Mouse (Mus musculus) heart, postnatal 10 days (tissue): ENCODE data around the gene Gm20388. TPM values are rescaled to one million over a fixed set of nuclear protein-coding genes. Genes with fewer than 3 reads are reported as not detected.

Experiments
- DNase-seq, 2 experiments: peaks; one replicate each; pipeline ENCODE4 v3.0.0; 2021
- intact Hi-C: fragments of 180-260 bp; cut with DNase I; formaldehyde crosslinking; loops from one replicate; pipeline ENCODE4 v1.15.1; 2025
- total RNA-seq, 2 experiments: library from RNA; stranded (reverse); gene quantifications; 2 replicates each; pipeline ENCODE4 v1.2.3; 2021

Gene Gm20388
- total RNA-seq, 2 experiments from 2014 or later: 2.0 to 2.2 TPM

DNA sequence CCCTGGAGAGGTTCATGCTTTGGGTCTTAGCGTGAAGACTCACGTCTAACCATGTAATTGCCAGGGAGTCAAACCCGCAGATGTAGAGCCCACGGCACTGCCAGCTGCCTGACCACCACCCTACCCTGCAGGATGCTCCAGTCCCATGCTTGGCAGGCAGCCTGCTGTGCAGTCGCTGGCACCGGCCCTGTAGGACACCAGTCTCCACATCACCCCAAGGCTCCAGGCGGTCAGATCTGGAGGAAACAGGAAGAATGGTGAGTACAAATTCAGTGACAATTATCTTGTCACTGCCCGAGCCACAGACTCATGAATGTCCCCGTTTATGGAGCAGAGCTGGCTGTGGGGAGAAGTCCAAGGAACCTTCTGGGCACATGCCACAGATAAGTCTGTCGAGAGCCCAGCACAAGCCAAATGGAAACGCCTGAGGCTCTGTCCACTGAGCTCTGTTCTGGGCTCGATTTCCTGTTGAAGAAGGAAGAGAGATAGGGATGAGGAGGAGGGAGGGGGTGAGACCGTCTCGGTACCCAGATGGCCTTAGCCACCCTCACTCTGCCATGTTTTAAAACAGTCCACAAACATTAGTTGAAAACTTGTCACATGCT lies 1006.3 kb downstream of the Gm20388 start:
- DNase-seq: peak in 1 of 2 experiments; percentile 10
- intact Hi-C loops: no loop called here

DNA sequence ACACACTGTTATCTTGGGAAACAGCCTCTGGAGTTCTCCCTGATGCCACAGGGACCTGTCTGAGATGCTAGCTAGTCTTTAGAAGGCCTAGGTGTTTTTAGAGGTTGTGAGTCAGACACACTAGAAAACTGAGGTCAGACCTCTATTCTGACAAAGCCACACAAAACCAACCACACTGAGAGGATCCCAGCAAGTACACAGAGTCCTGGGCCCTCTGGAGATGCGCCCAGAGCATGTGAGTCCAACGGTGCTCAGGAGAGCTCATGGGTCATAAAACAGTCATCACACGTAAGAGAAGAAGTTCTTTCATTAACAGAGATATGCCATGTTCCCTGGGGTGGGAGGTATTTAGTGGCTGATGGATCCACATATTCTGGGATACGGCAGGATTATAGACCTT lies 1009.9 kb downstream of the Gm20388 start:
- no peak for DNase-seq
- intact Hi-C loops: no loop called here

DNA sequence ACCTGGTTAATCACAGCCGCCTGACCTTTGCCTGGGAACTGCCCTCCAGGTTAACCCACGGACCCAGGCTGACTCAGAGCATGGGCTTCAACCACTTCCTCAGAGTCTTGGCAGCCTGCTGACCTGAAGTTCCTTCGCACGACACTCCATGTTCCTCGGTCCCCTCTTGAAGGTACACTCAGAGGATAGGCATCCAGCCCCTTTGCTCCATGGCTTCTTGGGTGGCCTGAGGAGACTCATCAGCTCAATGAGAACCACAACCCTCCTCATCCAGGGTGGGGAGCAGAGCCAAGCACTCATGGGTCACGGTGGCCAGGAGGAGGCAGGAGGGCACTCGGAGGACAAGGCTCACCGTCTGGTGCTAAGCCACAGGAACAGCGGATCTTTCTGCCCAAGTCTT lies 1015.6 kb downstream of the Gm20388 start:
- DNase-seq: no peak
- intact Hi-C loops: no loop called here

DNA sequence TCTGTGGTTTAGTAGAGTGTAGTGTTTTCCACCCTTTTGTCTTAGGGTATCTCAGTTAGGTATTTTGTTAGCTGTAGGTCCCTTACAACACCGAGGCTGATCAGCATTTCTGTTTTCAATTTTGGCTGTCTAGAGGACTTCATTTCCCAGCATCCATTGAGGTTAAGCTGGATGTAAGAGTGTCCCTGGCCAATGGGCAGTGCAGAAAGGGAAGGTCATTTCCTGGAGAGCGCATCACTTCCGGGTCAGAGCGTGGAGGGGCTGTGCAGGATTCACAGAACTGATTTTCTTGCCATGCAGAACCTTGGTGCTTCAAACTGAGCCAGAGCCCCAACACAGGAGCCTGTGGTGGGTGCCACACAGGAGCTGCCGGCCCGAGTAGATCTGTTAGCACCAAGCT lies 1017.4 kb downstream of the Gm20388 start:
- intact Hi-C loops: no loop called here
- no peak for DNase-seq

DNA sequence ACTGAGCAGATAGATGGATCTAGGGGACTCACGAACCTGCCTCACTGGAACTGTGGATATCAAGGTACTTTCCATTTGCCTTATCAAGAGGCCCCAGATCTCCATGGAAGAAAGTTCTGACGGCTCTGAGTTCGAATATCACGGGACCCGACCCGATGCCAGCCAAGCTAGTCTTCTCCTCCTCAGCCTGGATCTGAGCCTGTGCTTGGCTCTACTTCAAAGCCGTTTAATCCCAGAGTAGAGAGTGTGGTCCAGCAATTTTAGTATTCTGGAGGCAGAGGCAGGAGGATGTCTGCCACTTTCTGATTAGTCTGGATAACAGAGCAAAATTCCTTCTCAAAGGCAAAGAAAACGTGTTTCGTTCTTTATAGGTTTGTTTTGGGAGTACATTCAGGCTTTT lies 1024.0 kb downstream of the Gm20388 start:
- DNase-seq: no peak
- intact Hi-C loops: no loop called here

DNA sequence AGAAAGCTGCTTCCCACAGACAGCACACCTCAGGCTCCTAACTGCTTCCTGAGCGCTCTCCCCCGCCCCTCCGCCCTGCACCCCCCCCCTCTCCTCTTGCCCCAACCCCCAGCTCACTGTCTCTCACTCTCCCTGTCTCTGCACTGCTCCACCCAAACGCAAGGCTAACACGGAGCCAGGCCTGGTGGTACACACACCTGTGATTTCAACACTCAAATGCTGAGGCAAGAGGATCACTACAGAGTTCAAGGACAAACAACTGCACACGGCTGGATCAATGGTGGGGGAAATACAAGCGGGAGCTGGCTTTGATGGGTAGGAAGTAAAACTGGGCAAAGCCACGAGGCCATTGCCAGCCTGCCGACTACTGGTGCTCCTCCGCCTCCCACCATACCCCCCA lies 1026.0 kb downstream of the Gm20388 start:
- no peak for DNase-seq
- intact Hi-C loops: no loop called here

DNA sequence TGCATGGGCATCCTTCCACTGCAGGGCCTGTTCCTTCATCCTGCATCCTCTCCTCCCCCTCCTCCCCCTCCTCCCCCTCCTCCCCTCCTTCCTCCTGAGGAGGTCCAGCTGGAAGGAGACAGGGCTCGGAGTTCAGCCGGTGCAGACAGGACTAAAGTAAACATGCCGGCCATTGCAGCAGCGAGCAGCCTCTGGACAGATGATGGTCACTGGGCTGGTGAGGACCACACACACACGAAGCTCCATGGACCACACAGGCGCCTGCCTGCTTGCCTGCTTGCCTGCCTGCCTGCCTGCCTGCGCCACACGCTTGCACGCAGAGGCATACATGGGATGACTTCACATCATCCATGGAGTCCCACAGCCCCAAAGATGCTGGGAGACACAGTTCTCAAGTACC lies 1026.8 kb downstream of the Gm20388 start:
- intact Hi-C loops: no loop called here
- DNase-seq: no peak

DNA sequence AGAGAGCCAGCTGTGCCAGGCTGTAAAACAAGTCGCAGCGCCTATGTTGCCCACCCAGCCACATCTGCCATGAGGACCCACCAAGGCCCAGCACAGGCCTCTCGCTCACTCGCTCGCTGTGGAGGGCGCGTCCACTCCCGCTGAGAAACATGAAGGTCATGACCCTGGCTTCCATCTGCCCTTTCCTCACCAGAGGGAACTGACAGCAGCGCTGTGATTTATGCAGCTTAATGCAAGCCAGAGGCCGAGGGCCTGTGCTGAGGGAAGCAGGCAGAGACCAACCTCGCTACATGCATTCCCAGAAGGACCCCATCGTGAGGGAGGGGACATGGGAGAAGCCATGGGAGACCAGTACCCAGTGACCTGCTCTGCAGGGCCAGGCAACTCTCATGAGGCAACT lies 1029.6 kb downstream of the Gm20388 start:
- intact Hi-C loops: no loop called here
- no peak for DNase-seq

DNA sequence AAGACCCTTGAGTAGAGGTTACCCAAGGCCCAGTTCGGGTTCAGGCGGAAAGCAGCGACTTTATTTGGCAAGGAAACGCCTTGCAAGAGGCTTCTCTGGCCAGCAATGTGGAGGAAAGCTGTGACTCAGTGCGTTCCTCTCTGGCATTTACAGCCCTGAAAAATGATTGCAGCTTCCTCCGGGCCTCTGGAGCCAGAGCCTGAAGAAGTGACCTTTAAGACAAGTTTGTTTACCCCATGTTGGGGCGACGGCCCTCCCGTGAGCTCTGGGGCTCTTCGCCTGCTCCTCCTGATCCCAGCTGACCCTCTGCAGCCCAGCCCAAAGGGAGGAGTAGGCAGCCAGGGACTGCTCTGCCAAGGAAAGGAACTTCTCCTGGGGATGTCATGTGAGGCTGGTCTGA lies 1036.6 kb downstream of the Gm20388 start:
- intact Hi-C loops: no loop called here
- DNase-seq: peak; percentile 31 to 38

DNA sequence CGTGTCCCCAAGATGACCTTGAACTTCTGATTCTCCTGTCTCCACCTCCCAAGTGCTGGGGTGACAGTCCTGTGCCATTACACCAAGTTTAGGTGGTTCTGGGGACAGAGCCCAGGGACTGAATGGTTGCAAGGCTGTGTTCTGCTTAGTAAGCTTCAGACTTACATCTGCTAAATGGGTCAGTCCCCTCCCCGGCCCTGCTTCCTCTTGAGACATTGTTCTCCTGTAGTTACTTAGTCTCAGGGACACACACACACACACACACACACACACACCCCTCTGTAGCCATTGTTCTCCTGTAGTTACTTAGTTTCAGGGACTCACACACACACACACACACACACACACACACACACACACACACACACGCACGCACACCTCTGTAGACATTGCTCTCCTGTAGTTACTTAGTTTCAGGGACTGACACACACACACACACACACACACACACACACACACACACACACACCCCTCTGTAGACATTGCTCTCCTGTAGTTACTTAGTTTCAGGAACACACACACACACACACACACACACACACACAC lies 1037.5 kb downstream of the Gm20388 start:
- DNase-seq: peak in 1 of 2 experiments; percentile 8

DNA sequence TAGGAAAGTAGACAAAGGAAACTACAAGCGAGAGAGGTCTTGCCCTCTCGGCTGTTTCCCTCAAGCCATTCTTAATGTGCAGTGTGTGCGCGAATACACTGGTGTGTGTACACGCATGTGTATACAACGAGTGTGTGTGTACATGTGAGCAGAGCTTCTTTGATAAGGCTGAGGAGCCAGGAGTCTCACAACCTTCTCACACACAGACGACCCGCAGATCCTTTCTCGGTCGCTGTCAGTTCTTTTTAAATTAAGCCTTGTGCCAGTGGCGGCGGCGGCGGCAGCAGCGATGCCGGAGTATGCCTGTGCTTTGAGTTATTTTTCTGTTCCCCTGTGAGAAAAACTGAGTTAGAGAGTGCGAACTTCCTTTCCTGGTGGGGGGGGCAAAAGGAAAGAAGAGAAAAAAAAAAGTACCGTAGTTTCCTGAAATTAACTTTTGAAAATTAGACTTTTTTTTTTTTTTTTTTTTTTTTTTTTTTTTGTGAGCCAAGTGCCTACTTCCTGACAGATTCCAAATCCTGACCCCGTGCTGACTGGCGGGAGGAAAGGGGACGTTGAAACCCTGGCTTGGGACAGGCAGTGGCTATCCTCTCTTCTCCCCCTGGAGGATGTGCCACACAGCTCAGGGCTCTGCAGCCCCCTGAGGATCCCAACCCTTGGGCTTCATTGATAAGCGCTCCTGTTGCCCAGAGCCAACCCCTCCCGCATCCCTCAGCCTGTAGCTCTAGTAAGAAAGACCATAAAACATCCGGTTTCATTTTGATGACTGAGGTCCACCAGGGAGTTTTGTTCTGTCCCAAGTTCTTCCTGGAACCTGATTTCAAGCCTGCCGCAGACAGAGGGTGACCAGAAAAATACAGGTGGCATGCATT lies 1038.2 kb downstream of the Gm20388 start:
- intact Hi-C loops: no loop called here
- DNase-seq: peak in 1 of 2 experiments; percentile 23

More for the DNA sequence above, 1037.5 kb downstream of the Gm20388 start:
- intact Hi-C loops: no loop called here

DNA sequence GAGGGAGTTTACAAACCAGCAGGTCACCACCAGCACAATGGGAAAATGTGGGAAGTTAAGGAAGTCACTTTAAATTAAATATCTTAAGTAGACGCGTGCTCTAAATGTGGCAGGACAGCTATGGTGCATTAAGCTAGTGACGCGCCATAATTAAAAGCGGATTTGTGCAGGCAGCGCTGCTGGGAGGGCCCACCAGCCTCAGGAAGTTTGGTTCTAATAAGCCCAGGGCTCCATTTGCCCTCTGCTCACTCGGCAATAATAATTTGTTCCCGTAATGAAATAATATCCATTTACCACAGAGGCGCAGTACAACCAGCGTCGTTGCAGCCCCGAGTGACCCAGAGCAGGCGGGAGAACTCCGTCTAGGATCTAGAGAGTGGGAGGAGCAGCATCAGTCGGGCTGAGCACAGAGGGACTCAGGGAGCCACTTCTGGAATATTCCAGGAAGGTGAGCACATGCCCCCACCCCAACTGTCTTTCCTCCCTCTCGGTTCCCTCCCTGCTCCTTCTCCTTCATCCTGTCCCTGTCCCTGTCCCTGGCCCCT lies 1040.1 kb downstream of the Gm20388 start:
- intact Hi-C loops: no loop called here
- no peak for DNase-seq

DNA sequence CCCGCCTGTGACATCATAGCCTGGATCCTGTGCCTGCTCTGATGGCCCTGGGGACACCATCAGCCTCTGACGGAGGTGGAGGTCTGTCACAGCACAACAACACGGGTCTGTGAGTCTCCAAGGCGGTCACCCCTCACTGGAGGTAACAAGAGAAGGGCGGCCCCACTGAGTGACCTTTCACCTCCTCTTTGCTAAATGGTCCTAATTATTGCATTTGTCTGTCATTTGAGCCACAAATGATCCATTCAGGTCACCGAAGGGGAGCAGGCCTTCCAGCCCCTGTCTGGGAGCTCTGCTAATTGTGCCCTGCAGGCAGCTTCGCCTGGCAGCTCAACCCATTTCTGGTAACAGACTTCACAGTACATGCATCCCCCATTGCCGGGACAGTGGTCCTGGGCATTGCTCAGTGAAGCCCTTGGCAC lies 1048.8 kb downstream of the Gm20388 start:
- intact Hi-C loops: no loop called here
- no peak for DNase-seq

DNA sequence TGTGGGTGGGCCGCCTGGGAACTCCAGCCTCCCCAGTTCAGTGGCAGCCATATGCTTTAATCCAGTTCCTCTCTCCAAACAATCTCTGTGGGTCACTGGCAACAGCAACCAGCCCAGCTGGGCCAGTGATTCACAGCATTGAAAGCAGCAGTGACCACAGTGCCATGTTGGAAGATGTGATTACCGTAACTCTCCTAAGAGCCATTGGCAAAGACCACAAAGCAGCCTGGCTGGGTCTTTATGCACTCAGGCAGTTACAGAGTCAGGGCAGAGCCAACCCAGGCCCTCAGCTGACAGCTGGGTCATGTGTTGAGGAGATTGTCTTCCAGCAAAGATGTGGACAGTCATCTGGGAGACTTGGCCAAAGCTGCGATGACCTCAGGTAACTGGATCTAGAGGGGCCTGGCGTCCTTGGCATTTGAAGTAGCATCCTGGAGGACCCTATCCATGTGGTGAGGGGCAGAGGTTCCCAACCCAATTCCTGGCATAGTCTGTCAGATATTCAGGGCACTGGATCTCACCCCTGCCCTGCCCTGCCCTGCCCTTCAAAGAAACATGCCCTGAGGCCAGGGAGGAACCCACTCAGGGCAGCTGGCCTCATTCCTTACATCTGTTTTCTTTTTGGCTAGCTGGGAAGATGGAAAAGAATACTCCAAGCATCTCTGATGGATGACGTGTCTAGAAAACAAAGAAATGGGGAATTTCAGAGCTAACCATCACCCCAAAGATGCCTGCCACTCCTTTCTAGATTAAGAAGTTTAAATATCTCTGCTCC lies 1052.2 kb downstream of the Gm20388 start:
- intact Hi-C loops: no loop called here
- no peak for DNase-seq

DNA sequence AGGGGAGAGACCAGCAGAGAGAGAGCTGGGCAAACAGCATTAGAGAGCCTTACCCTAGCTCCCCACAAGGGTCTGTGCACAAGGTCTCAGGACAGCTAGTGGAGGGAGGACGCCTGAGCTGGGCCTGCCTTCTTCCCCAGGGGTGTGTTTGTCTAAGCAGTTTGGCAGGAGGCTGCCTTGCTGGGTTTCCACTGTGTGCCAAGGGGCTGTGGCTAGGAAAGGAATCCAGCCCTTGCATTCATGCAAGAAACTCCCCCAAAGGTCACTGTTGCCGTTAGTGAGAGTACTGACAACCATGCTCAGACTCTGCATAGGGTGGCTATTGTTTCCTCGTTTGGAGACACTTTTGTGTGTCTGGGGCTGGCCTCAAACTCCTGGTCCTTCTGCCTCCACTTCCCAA lies 1055.9 kb downstream of the Gm20388 start:
- intact Hi-C loops: no loop called here
- DNase-seq: no peak

DNA sequence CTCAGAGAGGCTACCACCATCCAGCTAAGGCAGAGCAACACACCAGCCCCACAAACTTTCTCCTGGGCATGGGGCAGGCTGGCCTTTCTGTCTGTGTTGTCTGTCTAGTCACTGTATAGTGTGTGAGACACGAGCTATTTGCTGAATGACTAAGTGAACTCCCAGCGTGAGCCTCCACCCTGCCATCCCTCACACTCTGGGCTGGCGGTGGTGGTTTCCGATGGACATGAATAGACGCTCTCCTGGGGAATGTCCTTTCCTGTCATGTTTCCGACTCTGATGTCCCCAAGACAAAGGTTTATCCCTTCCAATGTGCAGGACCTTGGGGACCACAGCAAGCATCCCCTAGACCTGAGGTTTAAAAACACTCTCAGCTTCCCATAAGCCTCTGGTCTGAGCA lies 1057.7 kb downstream of the Gm20388 start:
- DNase-seq: no peak
- intact Hi-C loops: no loop called here

DNA sequence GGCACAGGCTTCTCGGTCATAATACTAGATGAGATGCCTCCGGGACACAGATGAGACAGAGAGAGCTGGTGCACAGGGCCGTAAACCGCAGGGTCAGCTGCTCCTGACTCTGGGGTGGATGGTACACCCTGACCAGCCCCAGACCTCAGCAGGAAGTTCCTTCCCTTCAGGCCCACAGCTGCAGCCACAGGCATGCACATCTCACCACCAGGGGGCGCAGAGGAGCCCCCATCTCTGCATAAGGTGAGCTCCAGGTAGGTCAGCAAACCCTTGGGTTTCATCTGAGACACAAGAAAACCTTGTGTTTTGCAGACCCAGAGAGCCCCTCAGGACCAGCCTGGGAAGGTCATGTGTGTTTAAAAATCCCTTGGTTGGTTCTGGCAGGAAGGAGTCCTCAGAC lies 1059.7 kb downstream of the Gm20388 start:
- DNase-seq: peak in 1 of 2 experiments; percentile 63
- intact Hi-C loops: loop anchor here (2.0 kb wide), 1 partner anchor 122 kb away; no protein-coding TSS in a partner anchor

DNA sequence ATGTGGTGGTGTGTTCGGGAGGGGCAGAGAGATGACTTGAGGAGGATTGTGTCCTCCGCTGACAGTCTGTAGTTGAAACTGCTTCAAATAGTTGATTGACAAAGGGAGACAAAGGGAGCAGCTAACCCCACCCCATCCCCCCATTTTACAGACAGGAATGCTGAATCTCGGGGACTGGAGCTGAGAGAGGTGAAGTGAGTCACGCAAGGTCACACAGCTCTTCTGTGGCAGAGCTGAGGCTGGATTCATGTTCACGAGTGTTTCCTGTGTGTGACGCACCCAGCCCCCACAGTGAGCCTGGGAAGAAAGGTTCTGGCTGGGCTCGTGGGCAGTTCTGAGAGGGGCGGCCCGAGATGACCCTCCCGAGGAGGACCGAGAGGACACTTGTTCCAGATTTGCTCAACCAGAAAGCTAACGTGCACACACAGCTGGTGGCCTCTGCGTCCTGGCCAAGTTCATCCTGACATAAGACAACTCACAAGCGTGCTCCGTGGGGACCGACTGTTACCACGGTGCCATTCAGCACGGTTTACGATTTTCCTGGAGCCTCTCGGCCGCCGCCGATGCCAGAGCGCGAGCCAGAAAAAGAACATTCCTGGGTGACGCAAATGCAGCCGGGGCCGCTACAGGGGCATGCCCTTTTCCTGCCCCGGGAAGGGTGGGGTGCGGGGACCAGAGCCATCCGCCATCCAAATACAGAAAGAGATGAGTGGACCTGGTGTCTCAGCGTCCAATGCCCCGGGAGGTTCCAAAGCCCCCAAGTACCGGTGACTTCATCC lies 1061.2 kb downstream of the Gm20388 start:
- intact Hi-C loops: loop anchor here (2.0 kb wide), 1 partner anchor 121 kb away; no protein-coding TSS in a partner anchor
- peak; percentile 74 to 75 for DNase-seq

DNA sequence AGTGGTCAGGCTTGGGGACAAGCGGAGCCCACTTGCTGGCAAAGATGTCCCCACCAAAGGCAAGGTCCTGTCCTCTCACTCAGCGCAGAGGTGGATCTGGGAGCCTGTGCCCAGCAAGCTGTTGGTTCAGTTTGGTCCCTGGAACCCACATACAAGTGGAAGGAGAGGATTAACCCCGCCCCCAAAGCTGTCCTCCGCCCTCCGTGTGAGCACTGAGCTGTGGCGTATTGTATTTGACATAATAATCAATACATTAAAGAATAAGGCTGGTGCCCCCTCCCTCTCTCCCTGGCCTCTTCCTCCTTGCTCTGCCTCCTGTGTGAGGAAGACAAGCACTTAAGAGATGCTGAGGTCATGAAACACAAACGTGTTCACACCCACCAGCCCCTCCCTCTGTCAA lies 1062.4 kb downstream of the Gm20388 start:
- intact Hi-C loops: no loop called here

DNA sequence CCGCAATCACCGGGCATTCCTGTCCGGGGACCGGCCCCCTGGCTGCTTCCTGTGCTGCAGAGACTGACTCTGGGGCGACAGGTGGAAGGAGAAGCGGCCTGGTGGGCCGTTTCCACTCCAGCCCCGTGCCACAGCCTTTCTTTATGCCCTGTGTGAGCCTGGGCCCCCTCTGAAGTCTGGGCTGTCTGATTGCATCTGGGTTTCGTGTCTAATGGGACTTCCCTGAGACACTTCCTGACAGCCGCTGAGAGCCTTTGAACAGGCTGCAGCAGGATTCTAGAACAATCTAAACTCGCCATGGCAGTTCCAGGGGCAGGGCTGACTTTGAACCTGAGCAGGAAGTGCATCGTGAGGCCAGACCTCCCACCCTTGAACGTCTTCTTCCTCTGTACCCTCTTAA lies 1066.5 kb downstream of the Gm20388 start:
- intact Hi-C loops: no loop called here
- no peak for DNase-seq

More for the DNA sequence above, 1062.4 kb downstream of the Gm20388 start:
- DNase-seq: no peak
